Mouse (Mus musculus) brain, embryonic 14.5 days (tissue): ENCODE results near the gene Rab22a. TPM values are rescaled to one million over a fixed set of nuclear protein-coding genes. Genes with fewer than 3 reads are reported as not detected.
A peak's percentile ranks its signal among the peaks of the same experiment; 100 is the strongest.
"Not testable (repeated sequence)": the region's sequence is repeated elsewhere in the genome, so short reads cannot be mapped to it uniquely, and the experiment has no call there.

Experiments
- DNase-seq: peaks from one replicate; pipeline ENCODE4 v3.0.0-alpha.2; 2011; ENCODE audit warnings: low read depth
- CTCF ChIP-seq: fragments of 200-500 bp; IDR thresholded peaks from 2 replicates; pipeline ENCODE4 v1.5.1; 2012; ENCODE audit warnings: inconsistent platforms, mild to moderate bottlenecking, moderate library complexity, borderline replicate concordance; ENCODE audit not compliant: insufficient read depth, insufficient read length; ENCODE audit errors: extremely low read depth
- POLR2A ChIP-seq: fragments of 200-500 bp; IDR thresholded peaks from 2 replicates; pipeline ENCODE4 v1.6.1; 2012; ENCODE audit warnings: mild to moderate bottlenecking, inconsistent platforms, borderline replicate concordance; ENCODE audit not compliant: poor library complexity, insufficient read depth, insufficient read length, severe bottlenecking; ENCODE audit errors: extremely low read depth
- polyA plus RNA-seq: library from polyadenylated mRNA; depleted of rRNA; stranded (reverse); fragments of >200 nt; gene quantifications from 2 replicates; pipeline ENCODE4 v1.2.3, GENCODE M21; 2012

Rab22a gene
- polyA plus RNA-seq, 1 experiment = 17.0 TPM

DNA sequence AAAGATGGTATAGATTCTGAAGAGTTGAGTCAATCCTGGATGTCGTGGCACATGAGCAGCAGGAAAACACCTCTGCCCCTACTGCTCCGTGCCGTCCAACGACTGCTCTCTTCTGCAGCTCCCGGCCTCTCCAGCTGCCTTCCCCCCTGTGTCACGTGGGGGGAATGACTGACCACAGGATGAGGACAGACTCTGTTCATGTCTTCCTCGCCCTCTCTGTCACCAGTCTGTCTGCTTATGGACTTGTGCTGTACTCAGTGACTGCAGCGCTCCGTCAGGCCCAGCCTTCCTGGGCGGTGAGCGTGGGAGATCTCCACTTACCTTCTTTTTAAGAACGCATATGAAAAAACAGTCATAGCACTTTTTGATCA is 43.3 kb downstream of the Rab22a start:
- TF ChIP-seq POLR2A (no peak), CTCF (no peak)
- DNase-seq = no peak

DNA sequence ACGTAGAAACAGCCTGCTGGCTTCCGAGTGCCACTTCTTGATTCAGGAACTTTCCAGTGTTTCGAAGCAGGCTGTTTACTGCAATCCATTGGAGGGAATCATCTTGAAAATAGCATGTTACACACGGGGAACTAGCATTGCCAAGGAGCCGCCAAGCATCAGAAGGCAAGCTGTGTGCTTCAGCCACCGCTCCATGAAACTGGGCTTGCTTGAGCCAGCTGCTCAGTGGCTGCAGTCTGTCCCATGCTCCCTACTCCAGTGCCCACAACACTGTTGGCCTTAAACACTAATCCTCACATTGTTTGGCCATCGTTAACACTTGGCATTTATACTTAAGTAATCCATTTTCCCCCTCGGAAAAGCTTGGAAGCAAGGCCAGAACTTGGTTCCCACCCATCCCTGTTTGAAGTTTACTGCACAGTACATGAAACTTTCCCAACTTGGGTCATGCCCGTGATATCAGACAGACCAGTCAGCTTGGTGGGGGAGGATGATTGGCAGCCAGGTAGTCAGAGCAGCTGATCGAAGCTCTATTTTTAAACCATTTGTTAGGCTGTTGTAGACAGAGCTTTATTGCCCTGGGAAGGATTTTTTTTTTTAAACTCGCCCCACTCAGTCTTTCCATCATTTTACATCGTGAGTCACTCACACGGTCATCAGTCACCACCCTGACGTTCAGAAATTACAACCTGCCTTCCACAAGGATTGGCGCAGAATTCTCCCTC is 46.4 kb downstream of the Rab22a start:
- TF ChIP-seq CTCF = no peak
- no peak for TF ChIP-seq POLR2A
- DNase-seq = peak; percentile 48

GRCm38 (mm10) chr2:173707626-173708025 is 48.1 kb downstream of the Rab22a start:
- DNase-seq = not testable (repeated sequence)

GRCm38 (mm10) chr2:173710193-173710592 is 50.6 kb downstream of the Rab22a start:
- DNase-seq = peak; percentile 55
- TF ChIP-seq POLR2A = no peak
- no peak for TF ChIP-seq CTCF

DNA sequence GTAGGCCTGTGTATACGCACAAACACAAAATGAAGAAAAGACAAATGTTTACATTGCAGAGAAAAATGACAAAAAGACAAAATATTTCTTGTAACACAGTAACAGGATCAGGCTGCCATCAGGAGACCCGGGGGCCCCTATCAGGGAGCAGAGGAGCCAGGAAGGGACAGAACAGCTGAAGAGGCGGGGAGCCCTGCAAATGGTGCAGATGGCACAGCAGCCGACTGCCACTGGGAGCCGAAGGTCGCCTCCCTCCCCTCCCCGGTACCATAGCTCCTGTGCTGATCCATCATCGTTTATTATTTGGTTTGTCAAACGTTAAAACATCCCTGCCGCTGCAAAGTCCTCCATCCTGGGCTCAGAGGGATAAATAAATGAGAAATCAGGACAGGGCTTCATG is 53.1 kb downstream of the Rab22a start:
- DNase-seq = no peak
- TF ChIP-seq CTCF (no peak), POLR2A (no peak)

GRCm38 (mm10) chr2:173713241-173713640 is 53.7 kb downstream of the Rab22a start:
- DNase-seq = no peak
- no peak for TF ChIP-seq POLR2A
- no peak for TF ChIP-seq CTCF

DNA sequence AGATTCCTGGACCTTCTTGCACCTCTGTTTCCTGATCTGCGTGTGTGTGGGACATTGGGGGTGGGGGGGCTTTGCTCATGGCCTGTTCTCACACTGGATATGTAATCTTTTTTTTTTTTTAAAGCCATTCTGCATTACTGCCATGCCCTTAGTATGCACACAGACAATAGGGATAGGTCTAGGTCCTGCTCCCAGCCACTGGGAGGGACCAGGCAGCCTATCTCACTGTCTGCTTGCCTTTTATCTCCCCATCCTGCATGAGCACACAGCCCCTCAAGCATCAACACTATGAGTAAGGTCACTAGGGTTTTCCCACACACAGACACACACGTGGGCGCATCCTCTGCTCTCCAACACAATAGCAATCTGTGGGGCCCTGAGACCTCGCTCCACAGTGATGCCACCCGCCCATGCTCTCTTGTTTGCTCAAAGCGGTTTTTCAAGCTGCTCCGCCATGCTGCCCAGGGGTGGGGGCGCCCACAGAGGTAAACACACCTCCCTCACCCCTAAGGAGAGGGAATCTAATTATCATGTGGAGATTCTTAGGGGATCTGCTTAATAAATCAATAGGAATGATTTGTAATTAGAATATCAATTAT is 55.2 kb downstream of the Rab22a start:
- TF ChIP-seq CTCF (no peak), POLR2A (no peak)
- no peak for DNase-seq

DNA sequence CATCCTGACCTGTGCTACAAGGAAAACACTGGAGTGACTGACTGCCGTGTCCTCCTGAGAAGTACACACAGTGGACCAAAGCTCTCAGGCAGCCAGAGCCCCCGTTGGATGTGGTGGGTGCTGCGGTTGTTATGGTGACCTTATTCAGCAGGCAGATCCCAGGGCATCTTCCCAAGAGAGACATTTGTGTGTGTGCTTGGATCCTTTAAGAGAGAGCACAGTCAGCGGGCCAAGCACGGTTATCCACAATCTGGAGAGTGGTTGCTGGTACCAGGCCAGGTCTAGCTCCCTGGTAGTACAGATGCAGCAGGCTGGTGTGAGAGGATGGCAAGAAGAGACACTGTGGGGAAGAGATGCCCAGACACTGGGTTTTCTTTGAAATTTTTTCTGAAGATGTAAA is 57.4 kb downstream of the Rab22a start:
- TF ChIP-seq POLR2A = no peak
- no peak for TF ChIP-seq CTCF
- DNase-seq = no peak

DNA sequence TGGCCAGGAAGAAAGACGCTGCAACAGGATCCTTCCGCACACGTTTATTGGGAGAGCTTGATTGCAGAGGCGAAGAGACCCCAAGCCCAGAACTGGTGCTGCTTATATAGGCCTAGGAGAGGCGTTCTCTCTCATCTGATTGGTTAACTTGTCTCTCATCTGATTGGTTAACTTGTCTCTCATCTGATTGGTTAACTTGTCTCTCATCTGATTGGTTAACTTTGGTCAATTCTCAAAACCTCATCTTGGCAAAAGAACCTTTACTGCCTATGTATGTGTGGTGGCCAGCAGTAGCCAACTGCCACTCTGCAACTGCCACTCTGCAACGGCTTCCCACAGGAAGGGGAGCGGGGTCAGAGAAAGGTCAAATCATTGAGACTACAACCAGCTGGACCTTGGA is 59.6 kb downstream of the Rab22a start, which contains the start of gene 1700010B08Rik:
Gene 1700010B08Rik (plus strand): TSS at position 301 of the 400 bp plus-strand sequence.
- DNase-seq = not testable (repeated sequence)

DNA sequence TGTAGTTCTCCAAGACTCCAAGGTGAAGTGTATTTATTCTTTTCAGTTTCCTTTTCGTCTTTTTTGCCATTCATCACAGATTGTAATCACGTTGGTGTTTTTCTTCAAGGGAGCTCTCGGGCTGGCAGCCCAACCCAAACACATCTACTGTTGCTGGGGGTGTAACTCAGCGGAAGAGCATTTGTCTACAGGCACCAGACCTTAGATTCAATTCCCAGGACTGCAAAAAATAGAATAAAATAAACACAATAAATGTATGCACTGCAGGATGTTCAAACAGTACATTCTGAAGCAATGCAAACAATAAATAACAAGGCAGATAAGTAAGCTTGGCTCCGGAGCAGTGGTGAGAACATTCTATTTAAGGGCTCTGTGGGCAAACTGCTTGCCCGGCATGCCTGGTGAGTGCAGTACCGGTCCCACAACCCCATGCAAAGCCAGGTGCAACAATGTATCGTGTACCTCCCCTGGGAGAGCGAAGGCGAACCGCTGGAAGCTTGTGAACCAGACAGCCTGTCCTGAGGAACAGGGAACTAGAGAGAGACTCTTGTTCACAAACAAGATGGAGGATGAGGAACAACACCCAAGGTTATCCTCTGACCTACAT is 62.8 kb downstream of the Rab22a start:
- no peak for TF ChIP-seq POLR2A
- TF ChIP-seq CTCF = no peak
- DNase-seq = no peak

GRCm38 (mm10) chr2:173724382-173724781 is 64.8 kb downstream of the Rab22a start:
- no peak for TF ChIP-seq POLR2A
- no peak for TF ChIP-seq CTCF
- DNase-seq = no peak
